Mouse (Mus musculus): ENCODE measurements at regions not wholly inside any gene's neighbourhood (a gene's known extent, or its start where the extent isn't known, plus 50 kb on each side); places are given as distances from the start of the nearest gene placed in this dataset. TPM values are rescaled to one million over a fixed set of nuclear protein-coding genes. Genes with fewer than 3 reads are reported as not detected.

DNA sequence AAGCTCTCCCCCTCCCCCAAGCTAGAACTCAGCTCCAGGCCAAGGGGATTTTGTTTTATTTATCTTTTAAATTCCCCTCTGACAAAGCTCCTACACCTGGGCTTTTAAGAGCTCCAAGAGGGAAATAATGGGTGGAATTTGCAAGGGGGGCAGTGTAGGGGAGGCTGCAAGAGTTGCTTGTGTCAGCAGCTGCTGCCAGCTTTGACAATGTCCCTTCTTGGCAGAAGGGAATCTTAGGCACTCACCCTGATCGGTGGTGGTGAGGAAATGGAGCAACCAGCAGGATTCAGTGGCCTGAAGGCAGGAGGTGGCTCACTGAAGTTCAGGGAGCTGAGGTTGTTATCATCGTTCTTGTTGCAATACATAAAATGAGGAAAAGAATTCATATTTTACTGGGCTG is 72.8 kb upstream of the Tnp1 start:
- H3K36me3 ChIP-seq, result no peaks in the 10 kb centered on the region
- H3K27ac ChIP-seq, result no peak overlapping the region
- H3K9ac ChIP-seq, result no peak overlapping the region
- H3K4me3 ChIP-seq, result no peak overlapping the region
- H3K4me2 ChIP-seq, result no peak overlapping the region
- 37% methylated on average over 2 of the region's 2 CpGs for WGBS
- H3K27me3 ChIP-seq, result no peaks in the 10 kb centered on the region
- H3K9me3 ChIP-seq, result no peaks in the 10 kb centered on the region
- peaks cover 7% of the 10 kb centered on the region for H3K4me1 ChIP-seq (replicated peaks)
- ATAC-seq (ENCODE audit: low FRiP score), result no peak

DNA sequence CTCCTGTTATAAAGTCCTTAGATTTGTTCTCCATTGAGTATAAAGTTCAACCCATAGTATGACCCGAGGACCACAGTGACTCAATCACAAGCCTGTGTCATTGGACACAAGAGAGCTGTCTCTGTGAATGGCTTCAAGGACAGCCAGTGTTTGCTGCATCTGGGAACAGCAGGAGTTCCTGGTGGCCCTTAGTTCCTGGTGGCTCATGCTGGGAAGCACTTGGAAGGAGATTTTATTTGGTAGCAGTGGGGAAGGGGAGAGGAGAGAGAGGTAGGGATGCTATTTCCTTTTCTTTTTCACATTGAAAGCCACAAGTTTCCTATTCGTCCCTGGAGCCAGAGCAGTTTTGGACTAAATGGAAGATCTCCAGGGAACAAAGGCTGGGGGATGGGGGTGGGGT is 69.2 kb upstream of the Tnp1 start:
- peaks cover 6% of the 10 kb centered on the region for H3K4me1 ChIP-seq (replicated peaks)
- 8% methylated on average over 2 of the region's 2 CpGs for WGBS
- H3K36me3 ChIP-seq, result no peaks in the 10 kb centered on the region
- no peak overlapping the region for H3K4me2 ChIP-seq
- H3K4me3 ChIP-seq, result no peak overlapping the region
- H3K9me3 ChIP-seq, result no peaks in the 10 kb centered on the region
- H3K27ac ChIP-seq, result no peak overlapping the region
- no peak overlapping the region for H3K9ac ChIP-seq
- no peaks in the 10 kb centered on the region for H3K27me3 ChIP-seq
- no peak for ATAC-seq (ENCODE audit: low FRiP score)

DNA sequence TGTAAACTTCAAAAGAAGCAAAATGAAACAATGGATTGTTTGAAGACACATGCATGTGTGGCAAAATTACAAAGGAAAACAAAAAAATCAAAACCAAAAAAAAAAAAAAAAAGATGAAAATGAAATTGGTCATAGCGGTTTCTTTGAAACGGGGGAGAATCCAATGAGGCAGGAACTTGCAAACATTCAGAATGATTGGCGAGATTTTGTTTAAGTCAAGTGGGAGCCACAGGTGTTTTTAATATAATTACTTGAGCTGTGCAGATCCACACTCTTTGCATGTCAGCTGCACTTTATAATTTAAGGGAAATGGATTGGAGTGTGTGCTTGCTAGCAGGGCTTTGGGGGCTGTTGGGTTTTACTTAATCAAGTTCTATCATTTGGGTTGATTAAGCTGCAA is 67.7 kb upstream of the Tnp1 start:
- Histone ChIP-seq H3K27me3 (no peaks in the 10 kb centered on the region), H3K4me3 (no peak overlapping the region), H3K27ac (no peak overlapping the region), H3K4me2 (no peak overlapping the region), H3K36me3 (no peaks in the 10 kb centered on the region), H3K9me3 (no peaks in the 10 kb centered on the region), H3K4me1 (replicated peaks) (no peaks in the 10 kb centered on the region), H3K9ac (no peak overlapping the region)
- ATAC-seq (ENCODE audit: low FRiP score), result no peak
- WGBS, result 92% methylated on average over 3 of the region's 3 CpGs

DNA sequence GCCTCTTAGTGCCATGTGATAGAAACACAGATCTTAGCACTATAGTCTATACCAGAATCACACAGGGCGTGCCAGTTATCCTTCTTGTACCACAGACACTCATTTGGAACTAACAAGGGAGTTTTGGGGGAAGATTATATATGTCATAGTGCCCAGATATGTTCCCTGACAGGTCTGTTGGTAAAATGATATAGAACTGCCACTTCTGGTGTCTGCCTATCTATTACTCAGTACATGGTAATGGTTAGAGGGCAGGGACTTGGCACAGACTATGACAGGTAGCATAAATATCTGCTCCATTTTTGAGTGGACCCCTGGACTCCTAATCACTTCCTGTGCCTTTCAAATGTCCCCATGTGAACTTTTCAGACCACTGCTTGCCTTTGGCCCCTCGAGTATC is 63.8 kb upstream of the Tnp1 start:
- WGBS, result 99% methylated on average over 2 of the region's 2 CpGs

DNA sequence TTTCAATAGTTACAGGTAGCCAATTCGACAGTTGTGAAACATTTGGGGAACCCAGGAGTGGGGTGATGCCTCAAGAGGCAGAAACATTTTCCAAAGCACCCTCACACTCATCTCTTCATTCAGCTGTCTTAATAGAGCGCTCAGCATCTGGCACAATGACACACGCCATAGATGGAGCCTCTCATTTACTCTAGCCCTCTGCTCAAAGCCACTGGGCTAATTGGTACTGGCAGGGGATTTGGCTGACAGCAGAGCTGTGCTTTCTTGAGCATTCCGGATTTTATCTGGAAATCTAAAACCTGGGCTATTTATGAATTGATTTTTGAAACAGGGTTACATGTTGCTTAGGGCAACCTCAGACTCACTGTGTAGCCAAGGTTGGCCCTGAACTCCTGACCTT is 61.4 kb upstream of the Tnp1 start:
- WGBS, result 85% methylated on average over 4 of the region's 4 CpGs

More for the DNA sequence above, 63.8 kb upstream of the Tnp1 start:
- no peak for ATAC-seq (ENCODE audit: low FRiP score)
- Histone ChIP-seq H3K9me3 (no peaks in the 10 kb centered on the region), H3K27me3 (no peaks in the 10 kb centered on the region), H3K4me1 (replicated peaks) (no peaks in the 10 kb centered on the region), H3K4me2 (no peak overlapping the region), H3K27ac (no peak overlapping the region), H3K36me3 (no peaks in the 10 kb centered on the region), H3K9ac (no peak overlapping the region), H3K4me3 (no peak overlapping the region)

DNA sequence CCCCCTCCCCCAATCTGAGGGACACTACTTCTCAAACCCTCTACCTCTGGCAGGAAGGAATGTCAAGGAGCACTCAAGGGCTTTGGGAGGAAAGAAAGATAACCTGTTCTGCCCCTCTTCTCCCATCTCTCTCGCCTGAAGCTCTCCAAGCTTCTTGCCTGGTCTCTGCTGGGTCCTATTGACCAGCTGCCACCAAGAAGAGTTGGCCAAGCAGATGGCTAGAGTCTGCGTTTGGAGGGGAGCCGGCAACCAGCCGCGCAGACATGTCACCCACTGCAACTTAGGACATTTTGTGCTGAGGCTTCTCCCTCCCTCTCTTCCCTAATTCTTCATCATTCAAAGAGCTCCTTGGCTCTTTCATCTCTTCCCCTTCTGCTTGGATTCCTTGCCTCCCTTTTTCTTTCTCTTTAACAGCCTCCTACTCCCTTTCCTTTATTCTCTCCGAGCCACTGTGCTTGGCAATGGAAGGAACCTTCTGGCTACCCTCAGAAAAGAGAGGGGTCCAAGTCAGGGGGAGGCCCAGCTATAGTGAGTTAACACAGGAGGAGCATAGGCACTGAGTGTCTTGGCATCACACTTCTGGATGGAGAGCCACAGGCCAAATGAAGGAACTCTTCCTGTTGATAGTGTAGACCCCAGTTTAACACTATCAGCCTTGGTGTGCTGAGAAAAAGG is 60.1 kb upstream of the Tnp1 start:
- Histone ChIP-seq H3K9ac (no peak overlapping the region), H3K36me3 (no peaks in the 10 kb centered on the region), H3K4me3 (no peak overlapping the region), H3K4me1 (replicated peaks) (no peaks in the 10 kb centered on the region), H3K27me3 (no peaks in the 10 kb centered on the region), H3K27ac (no peak overlapping the region), H3K9me3 (no peaks in the 10 kb centered on the region), H3K4me2 (no peak overlapping the region)
- WGBS, result 93% methylated on average over 6 of the region's 6 CpGs
- ATAC-seq (ENCODE audit: low FRiP score), result no peak

More for the DNA sequence above, 61.4 kb upstream of the Tnp1 start:
- H3K4me2 ChIP-seq, result no peak overlapping the region
- H3K9ac ChIP-seq, result no peak overlapping the region
- H3K9me3 ChIP-seq, result no peaks in the 10 kb centered on the region
- no peaks in the 10 kb centered on the region for H3K36me3 ChIP-seq
- no peak overlapping the region for H3K27ac ChIP-seq
- ATAC-seq (ENCODE audit: low FRiP score), result no peak
- no peaks in the 10 kb centered on the region for H3K4me1 ChIP-seq (replicated peaks)
- H3K4me3 ChIP-seq, result no peak overlapping the region
- H3K27me3 ChIP-seq, result no peaks in the 10 kb centered on the region

DNA sequence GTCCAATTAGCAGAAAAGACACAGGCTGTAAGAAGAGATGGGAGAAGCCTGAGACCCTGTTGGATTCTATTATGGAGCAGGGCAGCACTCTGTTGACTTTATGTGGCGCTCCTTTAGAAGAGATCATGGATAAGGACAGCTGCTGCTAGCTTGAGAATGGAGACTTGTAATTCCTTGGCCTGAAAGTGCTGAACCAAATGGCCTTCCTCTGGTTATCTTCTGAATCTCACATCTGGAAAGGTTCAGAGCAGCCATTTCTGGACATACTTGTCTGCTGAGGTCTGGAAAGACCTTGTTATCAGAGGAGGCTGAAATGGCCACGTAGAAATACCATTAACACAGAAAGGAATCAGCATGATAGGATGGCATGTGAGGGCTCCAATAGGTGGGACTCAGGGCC is 59.5 kb upstream of the Tnp1 start:
- H3K9me3 ChIP-seq, result no peaks in the 10 kb centered on the region
- H3K36me3 ChIP-seq, result no peaks in the 10 kb centered on the region
- no peak overlapping the region for H3K9ac ChIP-seq
- no peak overlapping the region for H3K27ac ChIP-seq
- H3K4me1 ChIP-seq (replicated peaks), result no peaks in the 10 kb centered on the region
- WGBS, result 86% methylated on average over 2 of the region's 2 CpGs
- ATAC-seq (ENCODE audit: low FRiP score), result no peak
- no peak overlapping the region for H3K4me3 ChIP-seq
- no peak overlapping the region for H3K4me2 ChIP-seq
- H3K27me3 ChIP-seq, result no peaks in the 10 kb centered on the region

DNA sequence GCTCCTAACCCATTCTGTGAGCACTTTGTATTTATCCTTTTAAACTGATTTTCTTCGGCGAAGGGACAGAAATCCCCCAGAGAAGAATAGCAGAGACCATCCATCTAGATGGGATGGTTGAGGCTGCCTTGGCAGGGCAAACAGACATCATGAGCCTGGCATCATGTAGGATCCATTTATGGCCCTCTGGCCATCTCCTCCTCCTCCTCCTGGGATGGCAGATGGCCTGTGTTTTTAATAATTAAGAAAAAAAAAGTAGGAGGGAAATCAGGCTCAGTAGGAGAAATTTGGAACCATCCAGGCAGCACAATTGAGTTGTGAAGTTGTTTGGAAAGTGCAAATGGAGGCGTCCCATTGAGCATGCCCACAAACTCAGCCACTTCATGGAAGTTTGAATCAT is 58.8 kb upstream of the Tnp1 start:
- Histone ChIP-seq H3K4me3 (no peak overlapping the region), H3K27me3 (no peaks in the 10 kb centered on the region), H3K9me3 (no peaks in the 10 kb centered on the region), H3K9ac (no peak overlapping the region), H3K4me1 (replicated peaks) (no peaks in the 10 kb centered on the region), H3K4me2 (no peak overlapping the region), H3K36me3 (no peaks in the 10 kb centered on the region), H3K27ac (no peak overlapping the region)
- WGBS, result 86% methylated on average over 3 of the region's 3 CpGs
- no peak for ATAC-seq (ENCODE audit: low FRiP score)

DNA sequence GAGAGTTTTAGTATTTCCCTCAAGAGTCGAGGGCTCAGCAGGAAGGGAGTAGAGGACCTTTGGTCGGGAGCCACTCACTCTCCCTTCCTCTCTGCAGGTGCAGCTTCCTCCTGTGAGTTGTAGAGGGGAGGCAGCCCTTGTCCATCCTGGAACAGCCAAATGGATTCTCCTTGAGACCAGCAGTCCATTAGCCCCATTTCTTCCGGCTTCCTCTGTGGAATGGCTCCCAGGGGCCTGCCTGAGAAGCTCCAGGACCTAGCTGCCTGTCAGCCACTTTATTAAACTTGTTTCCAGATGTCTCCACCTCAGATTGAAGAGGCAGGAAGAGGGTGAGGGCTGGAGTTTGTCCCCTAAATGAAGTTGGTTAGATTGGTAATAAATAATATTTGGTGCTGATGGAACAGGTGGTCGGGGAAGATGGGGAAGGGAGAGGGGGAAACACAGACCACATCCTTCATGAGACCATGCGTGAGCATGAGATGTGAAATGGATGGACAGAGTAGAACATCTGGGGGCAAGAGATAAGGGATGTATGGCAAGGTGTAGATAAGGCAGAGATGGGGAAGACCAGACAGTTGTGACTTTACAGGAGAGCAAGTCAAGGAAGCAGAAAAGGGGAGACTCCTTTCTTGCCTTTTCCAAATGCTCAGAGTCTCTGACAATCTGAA is 56.7 kb upstream of the Tnp1 start:
- H3K4me1 ChIP-seq (replicated peaks), result no peaks in the 10 kb centered on the region
- H3K9me3 ChIP-seq, result no peaks in the 10 kb centered on the region
- H3K27ac ChIP-seq, result no peak overlapping the region
- no peak overlapping the region for H3K9ac ChIP-seq
- no peak overlapping the region for H3K4me3 ChIP-seq
- no peaks in the 10 kb centered on the region for H3K27me3 ChIP-seq
- H3K36me3 ChIP-seq, result no peaks in the 10 kb centered on the region
- H3K4me2 ChIP-seq, result no peak overlapping the region
- WGBS, result 89% methylated on average over 5 of the region's 5 CpGs
- no peak for ATAC-seq (ENCODE audit: low FRiP score)

DNA sequence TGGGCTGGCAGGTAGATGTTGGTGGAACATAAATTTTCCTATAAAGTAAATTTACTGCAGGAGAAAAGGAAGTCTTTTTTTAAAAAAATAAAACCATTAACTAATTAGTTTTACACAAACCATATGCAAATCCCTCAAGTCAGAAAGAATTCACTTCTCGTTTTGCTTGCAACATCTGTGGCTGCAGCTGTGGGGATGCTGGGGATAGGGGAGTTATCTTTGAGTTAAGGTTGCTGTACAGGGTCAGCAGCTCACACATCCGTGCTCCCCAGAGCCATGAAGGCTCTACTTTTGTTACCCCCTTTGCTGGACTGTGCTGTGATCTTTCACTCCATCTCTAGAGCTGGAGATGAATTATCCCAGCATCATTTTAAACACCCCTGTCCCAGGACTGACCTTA is 54.4 kb upstream of the Tnp1 start:
- Histone ChIP-seq H3K9me3 (no peaks in the 10 kb centered on the region), H3K36me3 (no peaks in the 10 kb centered on the region), H3K27ac (no peak overlapping the region), H3K4me2 (no peak overlapping the region), H3K4me1 (replicated peaks) (no peaks in the 10 kb centered on the region), H3K9ac (no peak overlapping the region), H3K27me3 (no peaks in the 10 kb centered on the region), H3K4me3 (no peak overlapping the region)
- WGBS, result 59% methylated on average over 2 of the region's 2 CpGs
- no peak for ATAC-seq (ENCODE audit: low FRiP score)

Small RNAs in the stretch of these regions (microRNA-seq; reads per million reads assigned to microRNA genes)
- gene Mir6351, result not detected

Data from hindbrain, embryonic 13.5 days (tissue).